Mouse (Mus musculus) limb, embryonic 14.5 days (tissue): ENCODE data around the gene Plac8. TPM values are rescaled to one million over a fixed set of nuclear protein-coding genes. Genes with fewer than 3 reads are reported as not detected.

Source experiments
- ATAC-seq: fragments of 200-750 bp; cut with Nextera tagmentation; 2 replicates; pipeline ENCODE4 v1.8.0; 2017; ENCODE audit warnings: low read depth, moderate number of reproducible peaks, moderate TSS enrichment; ENCODE audit not compliant: low FRiP score
- DNase-seq: peaks from one replicate; pipeline ENCODE4 v3.0.0-alpha.2; 2015; ENCODE audit warnings: low spot score
- H3K27ac ChIP-seq: fragments of 300-500 bp; sonication (generic); replicated peaks from 2 replicates; pipeline ENCODE4 v1.5.1; 2014; ENCODE audit warnings: low read depth, mild to moderate bottlenecking, low read length, moderate library complexity, mixed read lengths
- H3K27me3 ChIP-seq: fragments of 300-500 bp; sonication (generic); 2 replicates; pipeline ENCODE4 v1.6.1; 2014; ENCODE audit warnings: low read length, mixed read lengths; ENCODE audit not compliant: control insufficient read depth, insufficient read depth
- H3K36me3 ChIP-seq: fragments of 300-500 bp; sonication (generic); 2 replicates; pipeline ENCODE4 v1.6.1; 2014; ENCODE audit warnings: mild to moderate bottlenecking, low read length, moderate library complexity, mixed read lengths; ENCODE audit not compliant: control insufficient read depth, insufficient read depth
- H3K4me1 ChIP-seq: fragments of 300-500 bp; sonication (generic); 2 replicates; pipeline ENCODE4 v1.6.1; 2014; ENCODE audit warnings: antibody characterized with exemption, low read length, mixed read lengths; ENCODE audit not compliant: control insufficient read depth, insufficient read depth
- H3K4me2 ChIP-seq: fragments of 300-500 bp; sonication (generic); replicated peaks from 2 replicates; pipeline ENCODE4 v1.6.1; 2014; ENCODE audit warnings: low read depth, mild to moderate bottlenecking, low read length, moderate library complexity; ENCODE audit not compliant: severe bottlenecking
- H3K4me3 ChIP-seq: fragments of 300-500 bp; sonication (generic); replicated peaks from 2 replicates; pipeline ENCODE4 v1.5.1; 2014; ENCODE audit warnings: low read length
- H3K9ac ChIP-seq: fragments of 300-500 bp; sonication (generic); 2 replicates; pipeline ENCODE4 v1.6.1; 2014; ENCODE audit warnings: mild to moderate bottlenecking, low read depth, low read length, moderate library complexity; ENCODE audit not compliant: severe bottlenecking
- H3K9me3 ChIP-seq: fragments of 300-500 bp; sonication (generic); 2 replicates; pipeline ENCODE4 v1.6.1; 2016; ENCODE audit warnings: low read length; ENCODE audit not compliant: control insufficient read depth
- POLR2A ChIP-seq: fragments of 200-500 bp; IDR thresholded peaks from 2 replicates; pipeline ENCODE4 v1.8.0; 2012; ENCODE audit warnings: inconsistent platforms, mild to moderate bottlenecking, moderate library complexity, borderline replicate concordance; ENCODE audit not compliant: insufficient read depth, insufficient read length; ENCODE audit errors: extremely low read depth
- WGBS: fragments of 180-500 bp; shearing (Covaris S2); extraction: QIAGEN DNeasy Blood & Tissue Kit; methylation state at CpG from one replicate; pipeline ENCODE4 v1.1.7; 2014; 5-methylcytosine and 5-hydroxymethylcytosine counted together
- polyA plus RNA-seq, 2 experiments: library from polyadenylated mRNA; depleted of rRNA in 1 of 2; stranded (reverse) in 1 of 2; unstranded in 1 of 2; fragments of >200 nt; fragmentation: Nextera tagmentation in 1 of 2; extraction: Ambion mirVana in 1 of 2; gene quantifications; 2 replicates each; pipeline versions ENCODE4 v1.2.1 to v1.2.3; 2012 to 2014

Plac8 gene
- polyA plus RNA-seq, 2 experiments = 5.4 to 8.1 TPM

- Histone ChIP-seq H3K27ac (no peak overlapping the region), H3K36me3 (peaks cover 23% of the 10 kb centered on the region), H3K4me1 (peaks cover 3% of the 10 kb centered on the region; the same call in 1 of the 2 replicates), H3K9me3 (no peaks in the 10 kb centered on the region), H3K27me3 (no peaks in the 10 kb centered on the region), H3K9ac (no peak overlapping the region), H3K4me2 (no peak overlapping the region), H3K4me3 (no peak overlapping the region)
- ATAC-seq = no peak
- no peak for TF ChIP-seq POLR2A
- WGBS = 95% methylated on average over 9 of the region's 9 CpGs
- DNase-seq = no peak
Observed at GRCm38 (mm10) chr5:100524921-100525320, 47.1 kb downstream of the Plac8 start.

GRCm38 (mm10) chr5:100523331-100523730 lies 48.7 kb downstream of the Plac8 start:
- Histone ChIP-seq H3K4me3 (no peak overlapping the region), H3K4me1 (peaks cover 9% of the 10 kb centered on the region; the same call in 1 of the 2 replicates), H3K9ac (no peak overlapping the region), H3K4me2 (no peak overlapping the region), H3K27ac (no peak overlapping the region), H3K9me3 (no peaks in the 10 kb centered on the region), H3K36me3 (peaks cover 11% of the 10 kb centered on the region; the same call in 1 of the 2 replicates), H3K27me3 (no peaks in the 10 kb centered on the region)
- DNase-seq (no peak), ATAC-seq (no peak)
- no peak for TF ChIP-seq POLR2A
- 93% methylated on average over 1 of the region's 1 CpGs for WGBS

DNA sequence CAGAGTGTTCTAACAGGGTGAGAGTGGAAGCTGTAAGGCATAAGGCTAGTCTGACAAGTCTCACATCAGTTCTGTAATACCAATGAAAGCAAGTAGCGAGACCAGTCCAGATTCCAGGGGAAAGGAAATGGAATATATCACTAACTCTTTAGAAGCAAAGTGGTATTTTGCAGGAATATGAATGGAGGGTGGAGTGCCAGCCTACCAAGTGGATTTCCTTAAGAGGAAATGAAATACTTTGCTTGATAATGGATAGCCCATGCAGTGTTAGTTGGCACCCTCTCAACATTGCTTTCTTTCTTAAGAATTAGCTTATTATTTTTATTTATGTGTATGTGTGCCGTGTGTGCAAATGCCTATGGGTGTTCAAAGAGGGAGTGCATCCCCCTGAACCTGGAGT lies 51.8 kb downstream of the Plac8 start:
- 0 out of 2 replicates have a peak overlapping the region, but pooled peaks have one; percentile 7 for H3K4me3 ChIP-seq
- 84% methylated on average over 2 of the region's 2 CpGs for WGBS

GRCm38 (mm10) chr5:100519027-100519411 lies 53.0 kb downstream of the Plac8 start:
- Histone ChIP-seq H3K4me2 (peak overlapping the region; percentile 48), H3K4me3 (peak overlapping the region; percentile 87), H3K9ac (peak overlapping the region; percentile 94), H3K36me3 (peaks cover 3% of the 10 kb centered on the region; the same call in 1 of the 2 replicates), H3K4me1 (peaks cover 13% of the 10 kb centered on the region), H3K9me3 (no peaks in the 10 kb centered on the region), H3K27me3 (no peaks in the 10 kb centered on the region), H3K27ac (peak overlapping the region; percentile 74)
- no peak for DNase-seq
- 3% methylated on average over 5 of the region's 5 CpGs for WGBS
- no peak for TF ChIP-seq POLR2A
- no peak for ATAC-seq

More for the DNA sequence above, 51.8 kb downstream of the Plac8 start:
- H3K36me3 ChIP-seq = peaks cover 6% of the 10 kb centered on the region; the same call in 1 of the 2 replicates
- TF ChIP-seq POLR2A = no peak
- peak overlapping the region; percentile 48; the same call in 1 of the 2 replicates for H3K4me2 ChIP-seq
- H3K9ac ChIP-seq = peak overlapping the region; percentile 1; the same call in 1 of the 2 replicates
- no peak overlapping the region for H3K27ac ChIP-seq
- ATAC-seq (no peak), DNase-seq (no peak)
- no peaks in the 10 kb centered on the region for H3K27me3 ChIP-seq
- no peaks in the 10 kb centered on the region for H3K9me3 ChIP-seq
- H3K4me1 ChIP-seq = peaks cover 13% of the 10 kb centered on the region

GRCm38 (mm10) chr5:100518049-100519026 lies 53.7 kb downstream of the Plac8 start, which contains the start of gene Cops4:
TSS of gene Cops4 (plus strand) at chr5:100518309.
- ATAC-seq = peak; percentile 100
- Histone ChIP-seq H3K4me2 (peak within 1 kb of the TSS; percentile 53), H3K4me3 (peak within 1 kb of the TSS; percentile 87), H3K9me3 (no peaks in the 10 kb centered on the region), H3K27me3 (no peaks in the 10 kb centered on the region), H3K27ac (peak within 1 kb of the TSS; percentile 74), H3K4me1 (peaks cover 13% of the 10 kb centered on the region), H3K9ac (peak within 1 kb of the TSS; percentile 94), H3K36me3 (peaks cover 3% of the 10 kb centered on the region; the same call in 1 of the 2 replicates)
- under 1% methylated on average over 64 of the region's 64 CpGs for WGBS
- peak; percentile 84; the same call in 1 of the 2 replicates for TF ChIP-seq POLR2A
- DNase-seq = peak; percentile 100
